Mouse (Mus musculus): ENCODE data around the gene Plekhs1.

Plekhs1 gene

GRCm38 (mm10) chr19:56461522-56462101 lies at the start of gene Plekhs1:
Gene Plekhs1 (plus strand): TSS chr19:56461640.
- DNase-seq (ENCODE audit: low read depth) = peak; percentile 21

GRCm38 (mm10) chr19:56418404-56418803 lies 43.0 kb upstream of the Plekhs1 start:
- no peak for DNase-seq (ENCODE audit: low read depth)

- no peak for DNase-seq (ENCODE audit: low read depth)
Measured at GRCm38 (mm10) chr19:56419452-56419851, 42.0 kb upstream of the Plekhs1 start.

DNA sequence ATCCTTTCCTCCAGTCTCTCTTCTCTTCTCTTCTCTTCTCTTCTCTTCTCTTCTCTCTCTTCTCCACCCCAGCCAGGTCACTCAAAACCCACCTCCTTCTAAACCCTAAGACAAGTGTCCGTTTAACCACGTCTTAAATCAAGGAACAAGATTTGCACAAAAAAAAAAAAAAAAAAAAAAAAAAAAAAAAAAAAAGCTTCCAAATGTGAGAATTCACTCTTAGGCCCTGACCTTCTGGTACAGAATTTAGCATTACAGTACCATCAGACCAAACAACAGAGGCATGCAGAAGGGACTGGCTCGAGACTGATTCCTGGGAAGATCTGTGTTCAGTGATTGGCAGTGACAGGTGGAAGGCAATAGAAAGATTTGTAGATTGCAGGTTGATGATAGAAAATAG lies 41.1 kb upstream of the Plekhs1 start:
- DNase-seq (ENCODE audit: low read depth) = no peak

GRCm38 (mm10) chr19:56422476-56423338 lies 38.7 kb upstream of the Plekhs1 start:
- DNase-seq (ENCODE audit: low read depth) = peak; percentile 95

DNA sequence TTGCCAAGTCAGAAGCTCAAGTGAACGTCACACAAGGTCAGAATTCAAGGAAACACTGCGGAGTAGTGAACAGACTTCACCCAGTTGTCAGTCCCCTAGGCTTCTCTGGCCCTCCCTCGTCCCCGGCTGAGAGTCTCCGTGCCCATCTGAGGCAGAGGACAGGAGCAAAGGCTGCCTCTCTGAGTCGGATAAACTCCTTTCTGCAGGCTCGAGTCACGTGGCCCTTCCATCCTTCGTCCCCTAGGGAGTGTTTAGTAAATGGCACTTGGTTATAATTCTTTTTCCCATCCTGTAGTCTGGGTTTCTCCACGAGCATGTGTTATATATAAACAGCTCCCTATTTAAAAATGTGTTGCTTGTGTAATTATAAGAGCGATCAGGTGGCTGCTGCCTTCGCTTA lies 38.1 kb upstream of the Plekhs1 start:
- no peak for DNase-seq (ENCODE audit: low read depth)

DNA sequence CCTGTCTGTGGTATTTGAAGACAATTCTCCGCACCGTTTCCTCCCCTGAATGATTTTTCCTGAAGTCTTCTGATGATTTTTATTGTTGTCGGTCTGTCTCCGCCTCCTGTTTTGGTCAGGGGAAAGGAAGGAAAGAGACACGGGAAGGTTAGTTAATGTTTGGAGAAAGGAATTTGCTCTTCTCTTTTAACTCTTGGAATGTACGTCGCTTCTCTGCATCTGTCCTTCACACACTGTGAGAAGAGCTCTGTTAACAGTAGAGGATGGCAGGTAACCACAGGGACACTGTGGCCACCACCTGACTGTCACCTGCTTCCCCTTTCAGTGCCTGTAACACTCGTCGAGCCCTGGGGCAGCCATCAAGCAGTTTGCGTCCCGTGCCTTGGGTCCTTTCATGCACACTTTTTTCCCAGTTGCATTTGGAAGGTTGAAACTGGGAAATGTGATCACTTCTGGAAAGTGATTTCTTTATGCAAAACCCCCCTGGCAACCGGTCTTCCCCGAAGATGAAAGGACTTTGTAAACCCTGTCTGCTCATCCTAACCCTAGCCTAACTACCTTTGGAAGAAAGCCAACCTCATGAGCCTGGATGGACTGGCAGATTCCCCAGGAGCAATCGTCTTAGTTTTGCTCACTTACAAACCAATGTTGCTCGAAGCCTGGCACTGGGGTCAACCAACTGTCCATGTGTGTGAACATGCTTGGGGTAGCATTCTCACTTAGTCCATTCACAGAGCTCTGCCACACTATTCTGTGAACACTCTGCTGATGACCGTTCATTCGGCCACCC lies 36.6 kb upstream of the Plekhs1 start:
- DNase-seq (ENCODE audit: low read depth) = no peak

DNA sequence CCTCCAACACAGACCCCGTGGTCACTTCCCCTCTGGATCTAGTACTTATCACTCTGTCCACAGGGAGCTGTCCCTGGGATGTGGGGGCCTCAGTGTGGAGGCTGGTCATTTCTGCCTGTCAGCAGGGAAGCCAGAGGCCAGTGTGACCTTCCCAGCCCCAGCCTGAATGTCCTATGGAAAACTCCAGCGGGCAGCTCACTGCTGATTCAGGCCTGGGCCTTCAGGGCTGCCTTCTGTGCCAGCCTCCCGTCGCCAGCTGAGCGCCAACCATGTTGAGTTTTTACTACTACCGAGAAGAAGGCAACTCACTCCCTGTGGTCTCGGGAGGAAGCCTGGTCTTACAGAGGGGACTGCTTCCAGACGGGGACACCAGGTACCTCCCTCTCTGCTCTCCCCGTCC lies 35.9 kb upstream of the Plekhs1 start:
- no peak for DNase-seq (ENCODE audit: low read depth)

DNA sequence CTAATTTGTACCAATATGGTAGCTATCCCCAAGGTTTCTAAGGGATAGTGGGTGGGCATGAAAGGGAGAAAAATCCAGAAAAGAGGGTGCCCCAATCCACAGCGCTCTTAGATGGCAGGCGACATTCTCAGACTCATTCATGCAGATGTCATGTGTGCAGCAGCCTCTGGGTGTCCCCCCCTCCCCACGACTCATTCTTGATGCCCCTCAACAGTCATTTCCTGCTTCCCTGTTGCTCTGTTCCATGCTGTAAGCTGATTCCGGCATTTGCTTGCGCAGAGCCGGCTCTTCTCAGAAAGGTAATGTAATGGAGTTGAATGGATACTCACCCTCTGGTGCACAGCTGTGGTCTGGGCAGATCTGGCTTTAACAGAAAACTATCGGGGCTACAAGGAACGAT lies 31.1 kb upstream of the Plekhs1 start:
- DNase-seq (ENCODE audit: low read depth) = no peak

- no peak for DNase-seq (ENCODE audit: low read depth)
Measured at GRCm38 (mm10) chr19:56432706-56433105, 28.7 kb upstream of the Plekhs1 start.

DNA sequence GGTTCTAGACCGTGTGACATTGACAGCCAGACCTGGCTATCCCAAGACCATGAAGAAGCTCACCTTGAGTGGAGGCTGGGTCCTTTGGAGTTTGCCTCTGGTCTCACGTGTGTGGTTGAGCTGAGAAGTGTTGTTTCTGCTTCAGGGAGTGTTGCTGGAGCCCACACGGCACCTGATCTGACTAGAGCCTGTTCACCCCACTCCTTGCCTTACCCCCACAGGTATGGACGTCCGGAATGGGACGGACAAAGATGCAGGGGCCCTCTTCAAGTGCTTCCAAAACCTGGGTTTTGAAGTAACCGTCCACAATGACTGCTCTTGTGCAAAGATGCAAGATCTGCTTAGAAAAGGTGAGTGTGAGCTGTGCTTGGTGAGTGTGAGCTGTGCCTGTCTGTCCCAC lies 27.9 kb upstream of the Plekhs1 start:
- DNase-seq (ENCODE audit: low read depth) = no peak

DNA sequence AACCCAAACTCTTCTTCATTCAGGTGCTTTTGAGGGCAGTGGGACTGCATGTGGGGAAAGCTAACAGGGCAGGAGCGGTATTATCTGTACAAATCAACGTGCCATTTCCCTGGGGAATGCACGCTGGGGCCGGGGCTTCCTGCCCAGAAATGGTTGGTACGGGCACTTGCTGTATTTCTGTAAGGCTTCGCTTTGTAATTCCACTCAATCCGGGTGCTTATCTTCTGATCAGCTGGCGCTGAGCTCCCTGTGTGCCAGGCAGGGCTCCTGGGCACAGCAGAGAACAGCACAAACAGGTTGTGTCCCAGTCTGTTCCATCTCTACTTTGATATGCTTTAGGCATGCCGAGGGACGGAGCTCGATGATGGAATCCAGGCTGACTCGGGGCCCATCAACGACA lies 25.1 kb upstream of the Plekhs1 start:
- no peak for DNase-seq (ENCODE audit: low read depth)

GRCm38 (mm10) chr19:56438357-56439071 lies 22.9 kb upstream of the Plekhs1 start:
- peak; percentile 60 for DNase-seq (ENCODE audit: low read depth)

GRCm38 (mm10) chr19:56439072-56439434 lies 22.4 kb upstream of the Plekhs1 start:
- no peak for DNase-seq (ENCODE audit: low read depth)

GRCm38 (mm10) chr19:56443445-56443844 lies 18.0 kb upstream of the Plekhs1 start:
- no peak for DNase-seq (ENCODE audit: low read depth)

DNA sequence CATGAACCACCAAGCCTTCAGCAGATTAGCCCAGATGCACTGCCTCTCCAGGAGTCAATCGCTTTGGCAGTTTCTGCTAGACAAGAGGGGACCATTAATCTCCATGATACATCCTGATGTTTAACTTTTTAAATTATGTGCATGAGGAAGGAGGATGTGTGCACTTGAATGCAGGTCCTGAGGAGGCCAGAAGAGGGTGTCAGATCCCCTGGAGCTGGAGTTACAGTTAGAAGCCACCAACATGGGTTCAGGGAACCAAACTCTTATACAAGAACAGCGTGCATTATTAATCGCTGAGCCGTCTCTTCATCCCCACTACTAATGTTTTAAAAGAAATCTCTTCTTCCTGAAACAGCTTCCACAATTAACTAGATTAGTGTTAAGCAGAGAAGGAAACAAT lies 12.7 kb upstream of the Plekhs1 start:
- DNase-seq (ENCODE audit: low read depth) = no peak

DNA sequence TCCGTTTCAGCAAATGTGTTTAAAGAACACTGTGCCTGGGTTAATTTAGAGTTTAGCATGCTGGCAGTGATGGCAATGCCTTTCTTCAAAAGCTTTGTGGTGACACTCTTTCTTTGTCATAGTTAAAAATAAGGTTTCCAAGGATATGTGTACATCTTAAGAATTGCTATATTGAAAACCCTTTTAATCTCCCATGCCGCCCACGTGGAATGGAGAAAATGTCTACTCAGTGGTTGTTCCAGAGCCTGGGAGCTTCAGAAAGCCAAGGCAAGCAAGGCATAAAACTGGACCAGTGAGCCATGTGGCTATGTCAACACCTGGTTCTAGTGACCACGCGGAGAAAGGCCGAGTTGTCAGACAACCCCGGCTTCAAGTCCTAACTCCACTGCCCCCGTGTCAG lies 11.9 kb upstream of the Plekhs1 start:
- DNase-seq (ENCODE audit: low read depth) = no peak

- DNase-seq (ENCODE audit: low read depth) = no peak
Measured at GRCm38 (mm10) chr19:56450892-56451291, 10.5 kb upstream of the Plekhs1 start.

DNA sequence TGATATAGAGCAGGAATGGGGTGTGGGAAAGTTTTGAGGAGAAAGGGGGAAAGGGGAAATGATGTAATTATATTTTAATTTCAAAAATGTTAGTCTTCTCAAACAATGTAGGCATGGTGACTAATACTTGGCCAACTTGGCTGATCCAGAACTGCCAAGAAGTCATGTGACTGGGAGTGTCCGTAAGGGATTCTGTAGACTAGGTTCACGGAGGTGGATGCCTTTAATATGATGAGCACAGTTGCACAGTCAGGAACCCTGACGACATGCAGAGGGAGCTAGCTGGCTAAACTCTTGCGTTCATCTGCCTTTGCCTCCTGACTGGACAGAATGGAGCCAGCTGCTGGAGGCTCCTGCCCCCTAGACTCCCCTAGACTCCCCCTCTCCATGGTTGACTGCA lies 9.6 kb upstream of the Plekhs1 start:
- DNase-seq (ENCODE audit: low read depth) = peak; percentile 77

- DNase-seq (ENCODE audit: low read depth) = no peak
Measured at GRCm38 (mm10) chr19:56452421-56452820, 9.0 kb upstream of the Plekhs1 start.

GRCm38 (mm10) chr19:56454862-56455261 lies 6.6 kb upstream of the Plekhs1 start:
- no peak for DNase-seq (ENCODE audit: low read depth)

- no peak for DNase-seq (ENCODE audit: low read depth)
Measured at GRCm38 (mm10) chr19:56455369-56455768, 6.1 kb upstream of the Plekhs1 start.

Data from NIH3T3 (cell line).